ENCODE assay signal across 8 mouse cellular contexts in the genomic region with DNA sequence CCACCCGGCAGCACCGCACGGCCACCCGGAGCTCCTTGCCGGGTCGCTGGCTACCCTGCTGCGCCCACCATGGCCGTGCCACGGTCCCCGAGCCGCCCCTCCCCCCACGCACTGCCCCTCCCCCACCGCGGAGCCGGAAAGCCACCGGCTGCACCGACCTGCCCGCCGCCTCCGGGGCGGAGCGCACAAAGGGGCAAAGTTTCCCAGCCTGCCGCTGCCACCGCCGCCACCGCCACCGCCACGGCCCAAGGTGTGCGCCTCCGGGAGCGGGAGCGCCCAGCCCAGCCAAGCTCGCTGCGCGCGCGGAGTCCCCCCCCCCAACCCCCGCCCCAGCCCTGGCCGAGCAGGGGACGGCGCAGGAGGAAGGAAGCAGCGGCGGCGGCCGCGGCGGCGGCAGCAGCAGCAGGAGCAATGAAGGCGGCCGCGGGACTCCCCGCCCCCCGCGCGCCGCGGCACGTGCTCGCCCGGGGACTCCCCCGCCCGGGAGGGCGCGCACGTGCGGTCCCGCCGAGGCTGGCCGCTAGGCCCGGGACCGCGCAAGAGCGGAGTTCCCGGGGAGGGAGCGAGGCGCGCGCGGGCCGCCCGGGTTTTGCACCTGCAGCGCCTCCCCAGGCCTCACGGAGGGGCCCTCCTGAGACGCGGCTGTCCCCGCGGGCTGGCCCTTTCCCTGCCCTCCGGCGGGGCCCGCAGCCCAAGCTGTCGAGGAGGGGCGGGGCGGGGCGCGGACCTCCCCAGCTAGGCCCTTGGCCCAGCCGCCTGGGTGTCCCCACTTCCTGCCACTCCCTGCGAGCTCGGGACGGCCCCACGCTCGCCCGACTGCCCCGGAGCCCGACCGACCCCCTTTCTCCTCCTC. TPM values are rescaled to one million over a fixed set of nuclear protein-coding genes. Genes with fewer than 3 reads are reported as not detected.
A peak's percentile ranks its signal among the peaks of the same experiment; 100 is the strongest.
DNase-seq lines count a peak whose midpoint lies in the region; ATAC-seq and TF ChIP-seq lines count a peak whose summit lies in the region.

No protein-coding gene starts in this region.

- peaks cover 17% of the 10 kb centered on the region for H3K4me1 ChIP-seq in cerebellum, adult 2 months (ENCODE audit: control insufficient read depth, insufficient read depth, low read length)
- peaks cover 20% of the 10 kb centered on the region for H3K4me1 ChIP-seq in hindbrain, embryonic 11.5 days (replicated peaks; ENCODE audit: control insufficient read depth, insufficient read depth, low read length)

- DNase-seq in NIH3T3 (ENCODE audit: low read depth): peak; percentile 87
- peak; percentile 65 to 72 for DNase-seq in cerebellum, adult 2 months
- DNase-seq in forelimb bud, embryonic 11.5 days (ENCODE audit: low read depth, low spot score): peak; percentile 57
- DNase-seq in hindbrain, embryonic 11.5 days (ENCODE audit: low spot score): peak; percentile 85
- peak; percentile 66 for DNase-seq in left cerebral cortex, postnatal 4 days
- peak; percentile 77 for DNase-seq in mesoderm, embryonic 11.5 days (ENCODE audit: low read depth, low spot score)
- DNase-seq in right cerebral cortex, postnatal 4 days: peak; percentile 74
- peak; percentile 78 to 80 for DNase-seq in urinary bladder, postnatal 4 days (ENCODE audit: low spot score in 2 of 2)

- peak overlapping the region; percentile 52; the same call in 1 of the 2 replicates for H3K27ac ChIP-seq in cerebellum, adult 2 months (ENCODE audit: insufficient read depth, low read length)
- H3K27ac ChIP-seq in hindbrain, embryonic 11.5 days (ENCODE audit: low read depth, low read length): peak overlapping the region; percentile 97

- intact Hi-C loops in left cerebral cortex, postnatal 4 days (cut with DNase I): no loop called here

- H3K4me2 ChIP-seq in hindbrain, embryonic 11.5 days (replicated peaks; ENCODE audit: low read depth, low read length): peak overlapping the region; percentile 95

- ATAC-seq in hindbrain, embryonic 11.5 days (ENCODE audit: low FRiP score): peak; percentile 76

- H3K9me3 ChIP-seq in hindbrain, embryonic 11.5 days (ENCODE audit: control insufficient read depth, low read length): no peaks in the 10 kb centered on the region

- no peaks in the 10 kb centered on the region; the same call in 1 of the 2 replicates for H3K27me3 ChIP-seq in cerebellum, adult 2 months (ENCODE audit: control insufficient read depth, insufficient read depth, low read length)
- no peaks in the 10 kb centered on the region for H3K27me3 ChIP-seq in hindbrain, embryonic 11.5 days (ENCODE audit: control insufficient read depth, insufficient read depth, low read length)

- H3K4me3 ChIP-seq in cerebellum, adult 2 months (replicated peaks; ENCODE audit: insufficient read depth, low read depth, low read length): peak overlapping the region; percentile 56
- H3K4me3 ChIP-seq in hindbrain, embryonic 11.5 days (ENCODE audit: low read depth, low read length): peak overlapping the region; percentile 83

- TF ChIP-seq POLR2A in cerebellum, adult 2 months (IDR thresholded peaks at IDR 0.05; ENCODE audit: borderline replicate concordance, insufficient read depth, low read length): no peak

- no peaks in the 10 kb centered on the region for H3K36me3 ChIP-seq in hindbrain, embryonic 11.5 days (ENCODE audit: control insufficient read depth, insufficient read depth, low read length)

- peak overlapping the region; percentile 97 for H3K9ac ChIP-seq in hindbrain, embryonic 11.5 days (ENCODE audit: low read depth, low read length)

- TF ChIP-seq CTCF in cerebellum, adult 2 months (IDR thresholded peaks at IDR 0.05; ENCODE audit: borderline replicate concordance, insufficient read depth, low read depth, low read length): no peak

- under 1% methylated on average over 80 of the region's 105 CpGs for WGBS in cerebellum, adult 2 months
- WGBS in hindbrain, embryonic 11.5 days: under 1% methylated on average over 53 of the region's 105 CpGs

RNA-seq across cellular contexts. Expression of a gene that starts 2.5 kb away (rescaled TPM):
- 22.5 and 24.7 TPM in 2 replicates for polyA plus RNA-seq in cerebellum, adult 2 months (2012; rRNA removed)
- polyA plus RNA-seq in hindbrain, embryonic 11.5 days (2014; fragmentation: Nextera tagmentation; extraction: Ambion mirVana): 45.3 and 55.6 TPM in 2 replicates
- total RNA-seq in left cerebral cortex, postnatal 4 days (2021): 100 to 1,000 TPM; 112 to 117 TPM

RNA-seq across cellular contexts. Expression of a gene that starts 50.4 kb away (rescaled TPM):
- 97.3 and 108 TPM in 2 replicates for polyA plus RNA-seq in cerebellum, adult 2 months (2012; rRNA removed)
- polyA plus RNA-seq in hindbrain, embryonic 11.5 days (2014; fragmentation: Nextera tagmentation; extraction: Ambion mirVana): 57.0 and 65.7 TPM in 2 replicates
- 10 to 100 TPM; 31.3 to 34.8 TPM for total RNA-seq in left cerebral cortex, postnatal 4 days (2021)

Comparison
In these comparisons a context has a peak if more than half of its experiments do, and no peak if none do; other contexts are left out.
1. Peak in every context shown above with its lines: DNase-seq, ATAC-seq, H3K4me3 ChIP-seq and H3K27ac ChIP-seq.